Mouse (Mus musculus) neural tube, embryonic 15.5 days (tissue): ENCODE results near the gene Rbm17. TPM values are rescaled to one million over a fixed set of nuclear protein-coding genes. Genes with fewer than 3 reads are reported as not detected.

Source experiments
- ATAC-seq: fragments of 200-750 bp; cut with Nextera tagmentation; 2 replicates; pipeline ENCODE4 v1.8.0; 2017; ENCODE audit warnings: mild to moderate bottlenecking, moderate TSS enrichment, moderate library complexity; ENCODE audit not compliant: low FRiP score
- H3K27ac ChIP-seq: fragments of 300-500 bp; sonication (generic); replicated peaks from 2 replicates; pipeline ENCODE4 v1.5.1; 2015; ENCODE audit warnings: mild to moderate bottlenecking, inconsistent platforms
- H3K27me3 ChIP-seq: fragments of 300-500 bp; sonication (generic); replicated peaks from 2 replicates; pipeline ENCODE4 v1.6.1; 2015; ENCODE audit warnings: inconsistent platforms
- H3K36me3 ChIP-seq: fragments of 300-500 bp; sonication (generic); 2 replicates; pipeline ENCODE4 v1.6.1; 2015; ENCODE audit warnings: inconsistent platforms
- H3K4me1 ChIP-seq: fragments of 300-500 bp; sonication (generic); 2 replicates; pipeline ENCODE4 v1.6.1; 2015; ENCODE audit warnings: inconsistent platforms
- H3K4me2 ChIP-seq: fragments of 300-500 bp; sonication (generic); 2 replicates; pipeline ENCODE4 v1.6.1; 2015; ENCODE audit warnings: inconsistent platforms, mild to moderate bottlenecking, moderate library complexity
- H3K4me3 ChIP-seq: fragments of 300-500 bp; sonication (generic); replicated peaks from 2 replicates; pipeline ENCODE4 v1.5.1; 2015; ENCODE audit warnings: mild to moderate bottlenecking, inconsistent platforms
- H3K9ac ChIP-seq: fragments of 300-500 bp; sonication (generic); replicated peaks from 2 replicates; pipeline ENCODE4 v1.6.1; 2015; ENCODE audit warnings: mild to moderate bottlenecking, inconsistent platforms
- H3K9me3 ChIP-seq: fragments of 300-500 bp; sonication (generic); replicated peaks from 2 replicates; pipeline ENCODE4 v1.6.1; 2016; ENCODE audit warnings: inconsistent platforms
- WGBS: fragments of 180-500 bp; shearing (Covaris S2); methylation state at CpG from one replicate; pipeline ENCODE4 v1.1.7; 2015; ENCODE audit warnings: mixed read lengths; 5-methylcytosine and 5-hydroxymethylcytosine counted together
- polyA plus RNA-seq: library from polyadenylated mRNA; unstranded; fragments of >200 nt; fragmentation: Nextera tagmentation; extraction: Ambion mirVana; gene quantifications from 2 replicates; pipeline ENCODE4 v1.2.1, GENCODE M21; 2015

The Rbm17 gene
- polyA plus RNA-seq, 1 experiment from 2014 or later = 127 TPM

DNA sequence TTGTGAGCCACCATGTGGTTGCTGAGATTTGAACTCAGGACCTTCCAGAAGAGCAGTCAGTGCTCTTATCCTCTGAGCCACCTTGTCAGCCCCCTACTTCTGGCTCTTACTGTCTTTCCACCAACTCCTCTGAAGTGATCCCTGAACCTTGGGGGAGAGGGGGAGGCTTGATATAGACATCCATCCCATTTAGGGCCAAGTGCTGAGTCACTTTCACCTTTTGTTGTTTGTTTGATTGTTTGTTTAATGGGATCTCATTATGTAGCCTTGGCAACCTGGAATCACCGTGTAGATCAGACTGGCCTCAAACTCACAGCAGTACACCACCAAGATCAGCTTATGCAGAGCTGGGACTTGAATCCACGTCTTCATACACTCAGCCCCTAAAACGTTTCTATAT lies 46.7 kb downstream of the Rbm17 start:
- Histone ChIP-seq H3K9me3 (no peaks in the 10 kb centered on the region), H3K4me3 (no peak overlapping the region), H3K27ac (no peak overlapping the region), H3K4me1 (peaks cover 19% of the 10 kb centered on the region), H3K27me3 (peaks cover 18% of the 10 kb centered on the region), H3K4me2 (no peak overlapping the region), H3K9ac (no peak overlapping the region), H3K36me3 (no peaks in the 10 kb centered on the region)
- ATAC-seq = no peak
- WGBS = 64% methylated on average over 3 of the region's 3 CpGs

DNA sequence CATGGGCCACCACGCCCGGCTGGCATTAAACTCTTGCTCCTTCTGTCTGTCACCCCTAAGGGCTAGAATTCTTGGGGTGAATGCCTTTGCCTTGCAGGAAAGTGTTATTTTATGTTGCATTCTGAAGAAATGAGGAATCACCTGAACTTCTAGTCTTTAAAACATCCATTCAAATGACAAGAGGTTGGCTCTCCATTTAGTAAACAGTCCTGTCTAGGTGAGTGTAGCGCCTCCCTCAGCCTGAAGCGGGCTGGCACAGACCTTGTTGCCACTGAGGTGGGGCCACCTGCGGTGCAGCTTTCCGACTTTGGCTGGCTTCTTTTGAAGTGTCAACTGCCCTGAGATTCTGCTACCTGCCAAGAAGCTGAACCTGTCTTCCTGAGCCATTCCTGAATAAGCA lies 48.6 kb downstream of the Rbm17 start:
- Histone ChIP-seq H3K9me3 (no peaks in the 10 kb centered on the region), H3K36me3 (no peaks in the 10 kb centered on the region), H3K4me3 (no peak overlapping the region), H3K27me3 (peaks cover 18% of the 10 kb centered on the region), H3K27ac (no peak overlapping the region), H3K4me2 (no peak overlapping the region), H3K4me1 (peaks cover 19% of the 10 kb centered on the region), H3K9ac (no peak overlapping the region)
- no peak for ATAC-seq
- WGBS = 58% methylated on average over 6 of the region's 6 CpGs

DNA sequence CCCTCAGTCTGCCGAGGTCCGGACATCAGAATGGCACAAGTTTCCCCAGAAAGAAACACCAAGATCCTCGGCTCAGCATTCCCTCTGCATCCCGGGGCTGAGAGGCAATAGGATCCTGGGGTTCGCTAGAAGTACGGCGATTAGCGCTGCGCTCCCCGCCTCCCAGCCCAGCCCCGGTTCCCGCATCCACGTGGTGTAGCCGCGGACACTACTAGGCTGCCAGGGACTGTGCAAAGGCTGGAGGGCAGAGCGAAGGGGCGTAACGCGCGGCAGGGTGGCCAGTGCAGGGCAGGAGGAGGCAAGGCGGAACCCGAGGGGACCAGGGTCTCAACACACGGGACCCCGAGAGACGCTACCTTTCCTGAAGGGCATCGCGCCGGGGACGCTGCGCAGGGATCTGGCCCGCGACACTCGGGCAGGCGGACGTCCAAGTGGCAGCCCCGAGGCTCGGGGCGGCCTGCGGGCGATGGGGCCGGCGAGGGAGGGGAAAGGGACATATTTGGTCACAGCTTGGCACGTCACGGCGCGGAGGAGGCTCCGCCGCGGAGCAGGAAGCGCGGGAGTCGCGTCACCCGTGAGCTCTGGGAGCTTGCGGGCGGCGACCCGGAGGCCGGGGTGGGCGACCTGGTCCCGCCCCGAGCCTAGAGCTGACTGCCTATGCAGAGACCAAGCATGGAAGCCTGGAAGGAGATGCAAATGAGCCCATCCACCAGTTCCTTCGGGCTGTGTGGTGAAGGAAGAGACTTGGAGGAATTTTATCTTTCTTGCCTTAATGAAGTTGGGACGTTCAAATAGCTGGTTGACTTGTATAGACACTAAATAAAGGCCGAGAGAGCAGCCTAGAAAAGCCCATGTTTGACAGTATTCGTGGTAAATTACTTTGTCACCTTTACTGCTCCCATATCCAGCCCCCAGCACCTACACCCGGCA lies 50.2 kb downstream of the Rbm17 start, which contains the start of gene Pfkfb3:
TSS of gene Pfkfb3 (minus strand) at position 607 of the 930 bp plus-strand sequence.
- H3K27me3 ChIP-seq = peaks cover 18% of the 10 kb centered on the region
- no peaks in the 10 kb centered on the region for H3K36me3 ChIP-seq
- H3K27ac ChIP-seq = no peak within 1 kb of the TSS
- no peaks in the 10 kb centered on the region for H3K9me3 ChIP-seq
- H3K4me3 ChIP-seq = peak within 1 kb of the TSS; percentile 57
- peak within 1 kb of the TSS; percentile 54 for H3K9ac ChIP-seq
- H3K4me1 ChIP-seq = peaks cover 19% of the 10 kb centered on the region
- WGBS = 1% methylated on average over 65 of the region's 67 CpGs
- peak; percentile 89 for ATAC-seq
- peak within 1 kb of the TSS; percentile 94 for H3K4me2 ChIP-seq

DNA sequence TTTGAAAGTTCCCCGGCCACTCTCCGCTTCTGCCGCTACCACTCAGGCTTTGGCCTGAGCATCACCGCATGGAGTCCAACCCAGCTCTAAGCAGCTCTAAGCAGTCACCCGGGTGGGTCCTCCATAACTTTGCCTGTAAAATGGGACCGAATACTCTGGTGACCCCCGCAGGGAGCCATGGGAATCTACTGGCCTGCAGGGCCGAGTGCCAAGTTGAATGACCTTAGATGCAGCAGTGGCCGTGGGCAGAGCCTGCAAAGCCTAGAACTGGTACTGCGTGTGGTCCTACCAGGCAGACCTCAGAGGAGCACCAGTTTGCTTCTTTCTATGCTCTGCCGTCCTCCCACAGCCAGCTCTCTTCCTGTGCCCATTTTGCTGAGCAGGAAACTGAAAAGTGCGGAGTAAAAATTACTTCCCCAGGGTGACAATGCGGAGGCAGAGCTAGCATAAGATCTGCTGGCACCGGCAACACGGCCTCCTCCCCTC lies 50.9 kb downstream of the Rbm17 start:
- H3K4me1 ChIP-seq = peaks cover 19% of the 10 kb centered on the region
- peak; percentile 54 for ATAC-seq
- no peaks in the 10 kb centered on the region for H3K36me3 ChIP-seq
- H3K9me3 ChIP-seq = no peaks in the 10 kb centered on the region
- H3K4me2 ChIP-seq = peak overlapping the region; percentile 94
- peak overlapping the region; percentile 54 for H3K9ac ChIP-seq
- H3K27ac ChIP-seq = no peak overlapping the region
- WGBS = 6% methylated on average over 15 of the region's 15 CpGs
- H3K27me3 ChIP-seq = peaks cover 18% of the 10 kb centered on the region
- peak overlapping the region; percentile 57 for H3K4me3 ChIP-seq

DNA sequence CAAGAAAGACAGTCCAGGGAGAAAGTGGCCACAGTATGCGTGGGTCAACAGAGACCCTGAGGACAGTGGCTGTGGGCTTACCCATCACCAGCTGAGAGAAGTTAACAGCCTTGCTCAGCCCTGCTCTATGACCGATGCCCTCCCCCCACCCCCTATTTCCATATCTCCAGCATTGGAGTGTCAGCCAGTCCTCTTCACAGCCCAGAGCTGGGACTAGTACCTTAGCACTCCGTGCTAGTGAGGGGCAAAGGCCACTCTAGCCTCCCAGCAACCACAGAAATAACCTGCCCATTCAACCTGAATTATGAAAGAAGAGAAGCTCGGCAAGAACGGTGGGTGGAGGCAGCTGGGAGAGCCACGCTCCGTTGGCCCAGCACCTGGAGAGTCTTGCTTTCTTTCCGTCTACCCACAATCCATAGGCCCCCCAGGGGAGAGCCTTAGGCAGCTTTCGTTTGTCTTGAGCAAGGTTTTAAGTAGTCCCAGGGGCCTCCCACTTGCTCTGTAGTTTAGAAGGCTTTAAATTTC lies 51.6 kb downstream of the Rbm17 start:
- ATAC-seq = peak; percentile 16; the same call in 1 of the 2 replicates
- Histone ChIP-seq H3K27ac (no peak overlapping the region), H3K4me3 (peak overlapping the region; percentile 57; the same call in 1 of the 2 replicates), H3K9me3 (no peaks in the 10 kb centered on the region), H3K9ac (no peak overlapping the region), H3K27me3 (peaks cover 18% of the 10 kb centered on the region), H3K36me3 (no peaks in the 10 kb centered on the region), H3K4me2 (peak overlapping the region; percentile 94), H3K4me1 (peaks cover 19% of the 10 kb centered on the region)
- 7% methylated on average over 9 of the region's 9 CpGs for WGBS

DNA sequence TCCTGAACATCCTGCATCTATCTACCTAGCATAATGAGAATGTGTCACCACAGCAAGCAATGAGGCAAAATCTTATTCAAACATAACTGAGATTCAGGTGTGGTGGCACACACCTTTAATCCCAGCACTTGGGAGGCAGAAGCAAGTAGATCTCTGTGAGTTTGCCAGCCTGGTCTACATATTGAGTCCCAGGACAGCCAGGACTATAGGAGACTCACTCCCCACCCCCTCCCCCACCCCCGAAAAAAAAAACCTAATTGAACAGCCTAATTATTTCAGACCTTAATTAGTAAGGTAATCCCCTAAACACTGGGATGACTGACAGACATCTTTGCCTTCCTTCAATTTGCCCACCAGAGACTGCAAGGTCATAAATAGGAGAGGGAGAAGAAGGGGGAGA lies 52.2 kb downstream of the Rbm17 start:
- 17% methylated on average over 1 of the region's 1 CpGs for WGBS
- no peak for ATAC-seq
- Histone ChIP-seq H3K4me2 (no peak overlapping the region), H3K9me3 (no peaks in the 10 kb centered on the region), H3K27me3 (peaks cover 18% of the 10 kb centered on the region), H3K4me1 (peaks cover 19% of the 10 kb centered on the region), H3K4me3 (no peak overlapping the region), H3K27ac (no peak overlapping the region), H3K9ac (no peak overlapping the region), H3K36me3 (no peaks in the 10 kb centered on the region)

DNA sequence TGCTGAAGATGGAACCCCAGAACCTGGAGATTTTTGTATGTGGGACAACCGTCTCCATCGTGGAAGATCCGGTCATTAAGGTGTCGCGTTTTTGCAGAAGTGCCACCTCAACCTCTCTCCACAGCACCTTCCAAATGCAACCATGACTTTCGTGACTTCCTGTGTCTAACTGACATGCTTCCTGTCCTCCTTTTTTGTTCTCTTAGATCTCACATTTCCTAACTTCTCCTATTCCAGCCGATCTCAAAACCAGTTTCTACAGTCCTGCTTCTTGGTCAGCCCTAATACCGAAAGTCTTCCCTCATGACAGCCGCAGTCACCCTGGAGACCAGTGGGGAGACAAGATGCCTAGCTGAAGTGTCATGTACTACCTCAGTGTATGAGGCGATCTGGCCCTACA lies 55.4 kb downstream of the Rbm17 start:
- H3K9me3 ChIP-seq = no peaks in the 10 kb centered on the region
- peaks cover 13% of the 10 kb centered on the region for H3K4me1 ChIP-seq
- H3K4me2 ChIP-seq = no peak overlapping the region
- no peak overlapping the region for H3K9ac ChIP-seq
- no peaks in the 10 kb centered on the region for H3K36me3 ChIP-seq
- peaks cover 6% of the 10 kb centered on the region for H3K27me3 ChIP-seq
- no peak overlapping the region for H3K4me3 ChIP-seq
- 88% methylated on average over 10 of the region's 10 CpGs for WGBS
- H3K27ac ChIP-seq = no peak overlapping the region
- ATAC-seq = no peak

DNA sequence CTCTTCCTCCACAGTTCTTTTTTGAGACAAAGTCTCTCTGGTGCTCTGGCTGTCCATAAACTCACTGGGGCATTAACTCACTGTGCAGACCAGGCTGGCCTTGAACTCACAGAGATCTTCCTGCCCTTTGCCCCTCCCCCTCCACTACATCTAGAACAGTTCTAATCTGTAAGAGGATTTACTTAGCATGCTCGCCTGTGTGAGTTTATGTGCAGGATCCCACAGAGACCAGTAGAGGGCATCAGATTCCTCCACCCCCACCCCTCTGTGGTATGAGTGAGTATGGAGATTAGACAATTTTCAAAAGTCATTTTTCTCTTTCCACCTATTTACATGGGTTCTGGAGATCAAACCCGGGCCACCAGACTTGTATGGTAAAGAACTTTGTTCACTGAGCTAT lies 56.3 kb downstream of the Rbm17 start:
- Histone ChIP-seq H3K27me3 (peaks cover under 1% of the 10 kb centered on the region; the same call in 1 of the 2 replicates), H3K4me2 (no peak overlapping the region), H3K36me3 (no peaks in the 10 kb centered on the region), H3K4me1 (peaks cover 4% of the 10 kb centered on the region), H3K9me3 (no peaks in the 10 kb centered on the region), H3K4me3 (no peak overlapping the region), H3K27ac (no peak overlapping the region), H3K9ac (no peak overlapping the region)
- no peak for ATAC-seq
- WGBS = 69% methylated on average over 2 of the region's 2 CpGs

DNA sequence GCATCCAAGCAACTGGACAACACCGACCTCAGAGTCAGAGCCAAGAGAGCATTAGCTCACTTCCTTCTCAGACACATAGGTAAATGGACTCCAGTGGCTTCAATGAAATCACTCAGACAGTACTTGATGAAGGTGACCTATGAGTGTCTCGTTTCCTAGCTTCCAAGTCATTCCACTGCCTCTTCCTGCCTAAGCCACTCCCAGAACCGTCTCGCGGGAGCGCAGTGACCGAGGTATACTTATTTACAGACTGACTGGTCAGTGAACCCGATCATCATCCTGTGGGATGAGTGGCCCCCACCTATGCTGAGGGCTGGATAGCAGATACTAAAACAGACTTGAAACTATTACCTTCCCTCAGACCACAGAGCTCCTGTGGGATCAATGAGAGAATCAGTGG lies 57.9 kb downstream of the Rbm17 start:
- 85% methylated on average over 8 of the region's 8 CpGs for WGBS
- no peak; the same call in 1 of the 2 replicates for ATAC-seq
- no peaks in the 10 kb centered on the region for H3K9me3 ChIP-seq
- H3K4me3 ChIP-seq = no peak overlapping the region
- no peaks in the 10 kb centered on the region for H3K4me1 ChIP-seq
- no peak overlapping the region for H3K4me2 ChIP-seq
- H3K36me3 ChIP-seq = no peaks in the 10 kb centered on the region
- no peak overlapping the region for H3K27ac ChIP-seq
- H3K27me3 ChIP-seq = no peaks in the 10 kb centered on the region
- no peak overlapping the region for H3K9ac ChIP-seq

DNA sequence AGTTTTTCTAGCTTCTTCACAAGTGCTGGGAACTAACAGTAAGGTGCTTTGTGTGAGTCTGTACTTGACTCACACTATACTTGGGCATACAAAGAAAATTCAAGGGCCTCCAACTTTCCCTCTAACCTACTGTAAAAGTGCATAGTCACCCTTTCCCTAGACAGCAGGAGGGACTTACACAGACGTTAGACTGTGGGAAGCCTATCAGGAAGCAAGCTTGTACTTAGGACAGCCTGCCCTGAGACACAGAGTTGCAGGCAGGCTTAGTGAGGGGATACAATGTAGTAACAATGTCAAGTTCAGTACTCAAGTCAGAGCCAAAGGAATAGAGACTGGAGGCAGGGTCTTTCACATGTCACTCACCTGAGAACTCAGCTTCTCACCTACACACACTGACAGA lies 58.6 kb downstream of the Rbm17 start:
- ATAC-seq = no peak
- WGBS = 45% methylated on average over 1 of the region's 1 CpGs

DNA sequence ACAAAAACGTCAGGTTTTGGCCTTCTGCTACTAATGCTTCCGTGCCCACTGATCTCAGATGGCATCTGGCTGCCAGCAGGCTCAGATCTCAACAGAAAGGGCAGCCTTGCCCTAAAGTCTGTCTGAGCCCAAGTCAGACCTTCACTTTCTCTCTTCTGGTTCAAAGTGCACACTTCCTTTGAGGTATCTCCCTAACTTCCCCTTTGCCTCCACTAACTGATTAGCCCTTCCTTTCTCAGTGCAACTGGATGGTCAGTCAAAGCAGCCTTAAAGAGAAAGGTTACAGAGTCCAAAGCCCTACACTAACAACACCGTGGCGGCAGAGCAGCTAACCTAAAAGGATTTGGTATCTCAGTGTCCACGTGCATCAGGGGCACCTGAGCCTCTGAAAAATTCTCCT lies 59.6 kb downstream of the Rbm17 start:
- Histone ChIP-seq H3K9ac (no peak overlapping the region), H3K9me3 (no peaks in the 10 kb centered on the region), H3K27ac (no peak overlapping the region), H3K4me1 (no peaks in the 10 kb centered on the region), H3K27me3 (no peaks in the 10 kb centered on the region), H3K4me2 (no peak overlapping the region), H3K36me3 (no peaks in the 10 kb centered on the region), H3K4me3 (no peak overlapping the region)
- no peak for ATAC-seq
- 81% methylated on average over 5 of the region's 5 CpGs for WGBS

More for the DNA sequence above, 58.6 kb downstream of the Rbm17 start:
- no peaks in the 10 kb centered on the region for H3K27me3 ChIP-seq
- H3K4me2 ChIP-seq = no peak overlapping the region
- no peaks in the 10 kb centered on the region for H3K9me3 ChIP-seq
- no peaks in the 10 kb centered on the region for H3K4me1 ChIP-seq
- H3K4me3 ChIP-seq = no peak overlapping the region
- H3K36me3 ChIP-seq = no peaks in the 10 kb centered on the region
- H3K27ac ChIP-seq = no peak overlapping the region
- H3K9ac ChIP-seq = no peak overlapping the region

DNA sequence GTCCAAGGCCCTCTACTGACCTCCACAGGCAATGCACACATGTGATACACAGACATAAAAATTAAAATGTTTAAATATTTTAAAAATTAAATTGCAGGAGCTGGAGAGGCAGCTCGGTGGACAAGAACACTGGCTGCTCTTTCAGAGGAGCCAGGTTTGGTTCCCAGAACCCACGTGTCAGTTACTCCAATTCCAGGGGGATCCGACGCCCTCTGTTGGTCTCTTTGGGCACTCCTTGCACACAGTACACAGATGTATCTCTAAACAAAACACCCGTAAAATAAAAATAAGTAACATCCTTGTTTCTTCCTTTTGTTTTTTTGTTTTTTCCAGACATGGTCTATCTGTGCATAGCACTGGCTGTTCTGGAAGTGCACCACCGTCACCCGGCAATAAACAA lies 60.8 kb downstream of the Rbm17 start:
- WGBS = 82% methylated on average over 7 of the region's 7 CpGs
- no peak overlapping the region for H3K4me2 ChIP-seq
- no peaks in the 10 kb centered on the region for H3K36me3 ChIP-seq
- H3K4me1 ChIP-seq = no peaks in the 10 kb centered on the region
- H3K4me3 ChIP-seq = no peak overlapping the region
- H3K27me3 ChIP-seq = no peaks in the 10 kb centered on the region
- ATAC-seq = no peak
- H3K9me3 ChIP-seq = no peaks in the 10 kb centered on the region
- no peak overlapping the region for H3K27ac ChIP-seq
- no peak overlapping the region for H3K9ac ChIP-seq
